Mouse (Mus musculus) spleen, adult 18-20 months (tissue): ENCODE results near the gene Rgl1.

Experiments used
- DNase-seq, 2 experiments: peaks; one replicate each; pipeline ENCODE4 v3.0.0; 2022; ENCODE audit warnings: mixed read lengths in 2 of 2

Rgl1 gene

DNA sequence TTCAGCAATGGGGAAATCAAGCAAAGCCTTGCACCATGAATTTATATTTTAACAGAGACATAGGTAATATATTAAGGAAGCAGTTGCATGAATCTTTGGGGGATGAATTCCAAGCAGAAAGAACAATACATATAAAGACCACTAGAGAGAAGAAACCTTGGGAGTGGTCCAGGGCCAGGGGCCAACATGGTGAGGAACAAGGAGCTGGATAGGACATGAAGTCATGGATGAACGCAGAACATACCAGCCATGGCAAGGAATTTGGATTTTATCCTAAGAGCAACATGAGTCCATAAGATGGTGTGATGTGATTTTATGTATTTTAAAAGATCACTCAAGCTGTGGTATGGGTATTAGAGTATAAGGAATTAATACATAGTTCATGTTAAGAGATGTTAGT lies 273.9 kb downstream of the Rgl1 start:
- DNase-seq, result no peak

DNA sequence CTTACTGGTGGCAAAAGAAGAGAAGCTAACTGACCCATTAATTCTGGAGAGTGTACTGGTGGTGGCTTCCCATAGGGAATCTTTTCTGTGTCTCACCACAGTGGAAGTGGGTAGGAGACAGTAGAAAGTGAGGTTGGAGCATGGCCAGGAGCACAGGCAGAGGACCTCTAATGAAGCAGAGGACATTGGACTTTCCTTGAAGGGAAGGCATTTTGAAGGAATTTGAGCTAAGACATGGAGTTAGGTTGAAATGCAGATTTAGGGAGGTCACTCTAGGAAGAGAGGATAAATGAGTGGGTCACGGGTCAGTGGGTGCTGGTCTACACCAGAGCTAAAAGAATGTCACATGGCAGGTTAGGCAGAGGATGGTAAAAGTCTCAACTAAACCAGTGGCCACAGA lies 275.3 kb downstream of the Rgl1 start:
- DNase-seq, result no peak

DNA sequence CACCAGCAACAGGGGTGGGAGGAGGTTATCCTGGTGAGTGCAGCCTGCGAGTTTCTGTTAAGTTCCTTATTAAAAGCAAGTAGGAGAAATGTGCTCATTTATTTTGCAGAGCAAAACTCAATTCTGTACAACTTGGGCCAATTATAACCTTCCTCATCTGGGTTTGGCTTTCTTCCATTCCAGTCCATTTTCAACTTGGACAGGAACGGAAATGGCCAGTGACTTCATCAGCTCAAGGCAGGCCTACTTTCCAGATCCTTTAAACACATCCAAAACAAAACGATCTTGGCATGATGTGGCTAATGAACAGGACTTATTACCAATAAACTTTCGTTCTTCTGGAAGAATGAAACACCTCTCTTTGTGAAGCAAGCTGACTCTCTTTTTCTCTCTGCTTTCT lies 290.0 kb downstream of the Rgl1 start:
- DNase-seq, result no peak

DNA sequence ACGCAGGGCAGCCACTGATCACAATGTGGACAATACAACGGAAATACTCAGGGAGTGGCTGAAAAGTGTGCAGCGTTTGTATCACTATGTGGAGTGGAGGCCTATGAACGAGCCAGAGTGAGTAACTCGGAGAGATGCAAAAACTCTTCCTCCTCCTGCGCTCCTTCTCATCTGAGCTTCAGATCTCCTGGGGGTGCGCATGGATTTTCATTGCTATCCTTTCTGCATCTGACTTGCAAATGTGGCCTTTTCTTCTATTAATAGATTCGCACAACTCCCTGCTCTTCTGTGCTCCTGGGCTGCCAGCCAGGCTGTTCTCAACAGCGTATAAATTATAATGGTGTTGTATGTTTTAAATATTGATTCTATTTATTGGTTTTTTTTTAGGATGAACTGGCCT lies 297.7 kb downstream of the Rgl1 start:
- no peak for DNase-seq
